Comparison of ENCODE assay signal across 21 mouse cellular contexts in genomic region chr2:129679066-129679465, GRCm38 (mm10). TPM values are rescaled to one million over a fixed set of nuclear protein-coding genes. Genes with fewer than 3 reads are reported as not detected.
"Had no signal": no experiment of that assay in that cellular context is flagged by ENCODE, and none has a peak within 500 bp of the region (broad histone marks: within the 10 kb centered on the region; RNA-seq: fewer than 3 reads in every experiment).

No protein-coding gene starts in this region.

- H3K36me3 ChIP-seq: neural tube, embryonic 13.5 days; neural tube, embryonic 15.5 days; stomach, embryonic 15.5 days had no signal

- H3K9me3 ChIP-seq: neural tube, embryonic 13.5 days; neural tube, embryonic 15.5 days; stomach, embryonic 15.5 days had no signal

- H3K4me3 ChIP-seq: neural tube, embryonic 13.5 days; neural tube, embryonic 15.5 days; stomach, embryonic 15.5 days had no signal

- H3K27me3 ChIP-seq: neural tube, embryonic 15.5 days; stomach, embryonic 15.5 days had no signal

- DNase-seq: retina, postnatal 1 day; right cerebral cortex, adult 18-20 months; right cerebral cortex, postnatal 14 days; right cerebral cortex, postnatal 25 days; right cerebral cortex, postnatal 4 days; spleen, adult 18-20 months; thymus, adult 18-20 months; thymus, adult 2 months; thymus, postnatal 14 days; thymus, postnatal 25 days; thymus, postnatal 36 days; thymus, postnatal 4 days had no signal

- H3K4me2 ChIP-seq: neural tube, embryonic 13.5 days; neural tube, embryonic 15.5 days; stomach, embryonic 15.5 days had no signal

- H3K9ac ChIP-seq: neural tube, embryonic 13.5 days; neural tube, embryonic 15.5 days; stomach, embryonic 15.5 days had no signal

- H3K4me1 ChIP-seq: stomach, embryonic 15.5 days had no signal

- H3K27ac ChIP-seq: neural tube, embryonic 13.5 days; neural tube, embryonic 15.5 days; stomach, embryonic 15.5 days; stomach, postnatal 0 days had no signal

RNA-seq across cellular contexts. Expression of gene Pdyn, which starts 20.6 kb away (rescaled TPM):
- total RNA-seq: neutrophil, adult 5-6 weeks had no signal
- polyA plus RNA-seq: spleen, adult 2 months; stomach, embryonic 14.5 days; testis, adult 2 months; urinary bladder, adult 2 months had no signal
